Mouse (Mus musculus) embryonic fibroblast, embryonic 13.5 days (primary cell): Measurements from ENCODE around the gene Fam131b. TPM values are rescaled to one million over a fixed set of nuclear protein-coding genes. Genes with fewer than 3 reads are reported as not detected.
A peak's percentile ranks its signal among the peaks of the same experiment; 100 is the strongest.

ENCODE experiments used
- H3K27ac ChIP-seq: 2 replicates; pipeline ENCODE4 v1.5.1; 2012; ENCODE audit warnings: low read length, control low read depth, inconsistent platforms; ENCODE audit not compliant: insufficient read depth
- H3K4me1 ChIP-seq: 2 replicates; pipeline ENCODE4 v1.6.1; 2011; ENCODE audit warnings: low read length; ENCODE audit not compliant: control insufficient read depth, insufficient read depth
- H3K4me3 ChIP-seq: 2 replicates; pipeline ENCODE4 v1.5.1; 2011; ENCODE audit warnings: mild to moderate bottlenecking, control low read depth, low read length; ENCODE audit not compliant: insufficient read depth
- CTCF ChIP-seq: IDR thresholded peaks from 2 replicates; pipeline ENCODE4 v1.5.1; 2011; ENCODE audit warnings: mild to moderate bottlenecking, control low read depth, low read length, moderate library complexity, borderline replicate concordance; ENCODE audit not compliant: insufficient read depth
- POLR2A ChIP-seq: IDR thresholded peaks from 2 replicates; pipeline ENCODE4 v1.6.1; 2011; ENCODE audit warnings: low read depth, mild to moderate bottlenecking, control low read depth, low read length, moderate library complexity
- polyA plus RNA-seq: library from polyadenylated mRNA; stranded (reverse); fragments of >200 nt; gene quantifications from 2 replicates; pipeline ENCODE4 v1.2.4, GENCODE M21; 2011; ENCODE audit warnings: low read depth; ENCODE audit not compliant: missing spikeins, insufficient read length

The Fam131b gene
- polyA plus RNA-seq, 1 experiment = 5.7 TPM

- Histone ChIP-seq H3K4me3 (no peak overlapping the region), H3K4me1 (peaks cover 26% of the 10 kb centered on the region), H3K27ac (no peak overlapping the region)
- no peak for TF ChIP-seq CTCF
- TF ChIP-seq POLR2A = no peak
Measured at GRCm38 (mm10) chr6:42356913-42357312, 32.5 kb upstream of the Fam131b start.

- H3K27ac ChIP-seq = no peak overlapping the region
- no peak overlapping the region for H3K4me3 ChIP-seq
- TF ChIP-seq POLR2A (no peak; the same call in 1 of the 2 replicates), CTCF (no peak)
- H3K4me1 ChIP-seq = peaks cover 26% of the 10 kb centered on the region
Measured at GRCm38 (mm10) chr6:42355794-42356600, 31.6 kb upstream of the Fam131b start.

GRCm38 (mm10) chr6:42355366-42355765 is 30.9 kb upstream of the Fam131b start:
- TF ChIP-seq POLR2A (no peak), CTCF (no peak)
- Histone ChIP-seq H3K4me3 (peak overlapping the region; percentile 90), H3K27ac (no peak overlapping the region), H3K4me1 (peaks cover 26% of the 10 kb centered on the region)

- peak overlapping the region; percentile 90; the same call in 1 of the 2 replicates for H3K27ac ChIP-seq
- peak overlapping the region; percentile 90 for H3K4me3 ChIP-seq
- H3K4me1 ChIP-seq = peaks cover 26% of the 10 kb centered on the region
- TF ChIP-seq CTCF (no peak), POLR2A (no peak)
Measured at GRCm38 (mm10) chr6:42354076-42355019, 29.9 kb upstream of the Fam131b start.

- TF ChIP-seq CTCF (no peak), POLR2A (no peak; the same call in 1 of the 2 replicates)
- Histone ChIP-seq H3K4me3 (peak overlapping the region; percentile 90), H3K4me1 (peaks cover 27% of the 10 kb centered on the region), H3K27ac (peak overlapping the region; percentile 90)
Measured at GRCm38 (mm10) chr6:42353180-42353579, 28.7 kb upstream of the Fam131b start.

GRCm38 (mm10) chr6:42352486-42352846 is 28.0 kb upstream of the Fam131b start:
- peak overlapping the region; percentile 90; the same call in 1 of the 2 replicates for H3K27ac ChIP-seq
- peak overlapping the region; percentile 90 for H3K4me3 ChIP-seq
- TF ChIP-seq CTCF (no peak), POLR2A (no peak; the same call in 1 of the 2 replicates)
- peaks cover 22% of the 10 kb centered on the region for H3K4me1 ChIP-seq

GRCm38 (mm10) chr6:42351776-42352485 is 27.5 kb upstream of the Fam131b start:
- Histone ChIP-seq H3K4me1 (peaks cover 22% of the 10 kb centered on the region), H3K27ac (peak overlapping the region; percentile 90), H3K4me3 (peak overlapping the region; percentile 90)
- no peak for TF ChIP-seq CTCF
- TF ChIP-seq POLR2A = peak; percentile 25; the same call in 1 of the 2 replicates

GRCm38 (mm10) chr6:42350968-42351775 is 26.7 kb upstream of the Fam131b start:
- H3K4me1 ChIP-seq = peaks cover 22% of the 10 kb centered on the region
- H3K27ac ChIP-seq = peak overlapping the region; percentile 90

More at GRCm38 (mm10) chr6:42350968-42351775, 26.7 kb upstream of the Fam131b start:
- TF ChIP-seq POLR2A = 0 out of 2 replicates have a peak, but pooled peaks have one; percentile 23
- no peak for TF ChIP-seq CTCF
- peak overlapping the region; percentile 90 for H3K4me3 ChIP-seq
